Mouse (Mus musculus): ENCODE data around the gene Rabggta. TPM values are rescaled to one million over a fixed set of nuclear protein-coding genes. Genes with fewer than 3 reads are reported as not detected.

The Rabggta gene
- total RNA-seq, 2 experiments from 2014 or later = 12.6 to 20.2 TPM

- 0 out of 2 replicates have a peak, but pooled peaks have one; percentile 28 for ATAC-seq (replicated peaks; ENCODE audit: low FRiP score, low TSS enrichment, poor library complexity, severe bottlenecking)
Measured at GRCm38 (mm10) chr14:55706051-55706600, 15.9 kb downstream of the Rabggta start.

GRCm38 (mm10) chr14:55702761-55703160 is 19.3 kb downstream of the Rabggta start:
- no peak for ATAC-seq (replicated peaks; ENCODE audit: low FRiP score, low TSS enrichment, poor library complexity, severe bottlenecking)

GRCm38 (mm10) chr14:55701131-55701530 is 20.9 kb downstream of the Rabggta start:
- ATAC-seq (replicated peaks; ENCODE audit: low FRiP score, low TSS enrichment, poor library complexity, severe bottlenecking) = no peak

GRCm38 (mm10) chr14:55697226-55697625 is 24.8 kb downstream of the Rabggta start:
- no peak for ATAC-seq (replicated peaks; ENCODE audit: low FRiP score, low TSS enrichment, poor library complexity, severe bottlenecking)

- no peak for ATAC-seq (replicated peaks; ENCODE audit: low FRiP score, low TSS enrichment, poor library complexity, severe bottlenecking)
Measured at GRCm38 (mm10) chr14:55689433-55689832, 32.6 kb downstream of the Rabggta start.

GRCm38 (mm10) chr14:55682118-55682493 is 40.0 kb downstream of the Rabggta start:
- 0 out of 2 replicates have a peak, but pooled peaks have one; percentile 1 for ATAC-seq (replicated peaks; ENCODE audit: low FRiP score, low TSS enrichment, poor library complexity, severe bottlenecking)

GRCm38 (mm10) chr14:55681160-55682117 is 40.6 kb downstream of the Rabggta start, which contains the start of gene Tinf2:
Tinf2 (minus strand) TSS chr14:55681820.
- ATAC-seq (replicated peaks; ENCODE audit: low FRiP score, low TSS enrichment, poor library complexity, severe bottlenecking) = peak; percentile 93

GRCm38 (mm10) chr14:55677615-55678014 is 44.4 kb downstream of the Rabggta start:
- ATAC-seq (replicated peaks; ENCODE audit: low FRiP score, low TSS enrichment, poor library complexity, severe bottlenecking) = no peak

GRCm38 (mm10) chr14:55672741-55673060 is 49.4 kb downstream of the Rabggta start:
- ATAC-seq (replicated peaks; ENCODE audit: low FRiP score, low TSS enrichment, poor library complexity, severe bottlenecking) = no peak

- ATAC-seq (replicated peaks; ENCODE audit: low FRiP score, low TSS enrichment, poor library complexity, severe bottlenecking) = peak; percentile 99
Measured at GRCm38 (mm10) chr14:55671833-55672740, 50.0 kb downstream of the Rabggta start, which contains the start of the genes Gmpr2 and Nedd8. Gmpr2 (plus strand) TSS chr14:55671941. Nedd8 (minus strand) TSS chr14:55672124.

- peak; percentile 27 for ATAC-seq (replicated peaks; ENCODE audit: low FRiP score, low TSS enrichment, poor library complexity, severe bottlenecking)
Measured at GRCm38 (mm10) chr14:55671486-55671832, 50.6 kb downstream of the Rabggta start.

Other genes starting within 250 kb of the Rabggta start
Only the 30 nearest of the 37 such genes appear.
- 41.6 and 45.9 TPM in 2 replicates for gene Dcaf11, start 162.3 kb downstream of the Rabggta start, total RNA-seq (2014; fragmentation: Nextera tagmentation)
- gene Dcaf11, start 162.3 kb downstream of the Rabggta start, total RNA-seq (2017) = 48.3 and 115 TPM in 2 replicates
- 2.7 TPM in 1 of 2 replicates, not detected in the other for gene A730061H03Rik, start 161.9 kb downstream of the Rabggta start, total RNA-seq (2014; fragmentation: Nextera tagmentation)
- gene A730061H03Rik, start 161.9 kb downstream of the Rabggta start, total RNA-seq (2017) = 14.8 TPM in 1 of 2 replicates, not detected in the other
- not detected in 2 replicates for gene Fitm1, start 146.6 kb downstream of the Rabggta start, total RNA-seq (2014; fragmentation: Nextera tagmentation)
- gene Fitm1, start 146.6 kb downstream of the Rabggta start, total RNA-seq (2017) = not detected in 2 replicates
- 311 and 359 TPM in 2 replicates for gene Psme1, start 144.1 kb downstream of the Rabggta start, total RNA-seq (2014; fragmentation: Nextera tagmentation)
- 249 and 300 TPM in 2 replicates for gene Psme1, start 144.1 kb downstream of the Rabggta start, total RNA-seq (2017)
- 37.3 and 44.8 TPM in 2 replicates for gene Emc9, start 137.0 kb downstream of the Rabggta start, total RNA-seq (2014; fragmentation: Nextera tagmentation)
- gene Emc9, start 137.0 kb downstream of the Rabggta start, total RNA-seq (2017) = 22.7 and 26.7 TPM in 2 replicates
- gene Psme2, start 131.2 kb downstream of the Rabggta start, total RNA-seq (2014; fragmentation: Nextera tagmentation) = 190 and 268 TPM in 2 replicates
- 208 and 351 TPM in 2 replicates for gene Psme2, start 131.2 kb downstream of the Rabggta start, total RNA-seq (2017)
- 35.8 and 47.0 TPM in 2 replicates for gene Rnf31, start 130.6 kb downstream of the Rabggta start, total RNA-seq (2014; fragmentation: Nextera tagmentation)
- gene Rnf31, start 130.6 kb downstream of the Rabggta start, total RNA-seq (2017) = 23.8 and 46.4 TPM in 2 replicates
- gene Irf9, start 118.7 kb downstream of the Rabggta start, total RNA-seq (2014; fragmentation: Nextera tagmentation) = 57.9 and 65.2 TPM in 2 replicates
- gene Irf9, start 118.7 kb downstream of the Rabggta start, total RNA-seq (2017) = 41.6 and 41.7 TPM in 2 replicates
- 28.2 and 53.3 TPM in 2 replicates for gene Rec8, start 104.2 kb downstream of the Rabggta start, total RNA-seq (2014; fragmentation: Nextera tagmentation)
- 16.0 and 27.6 TPM in 2 replicates for gene Rec8, start 104.2 kb downstream of the Rabggta start, total RNA-seq (2017)
- 79.0 and 101 TPM in 2 replicates for gene Ipo4, start 86.3 kb downstream of the Rabggta start, total RNA-seq (2014; fragmentation: Nextera tagmentation)
- gene Ipo4, start 86.3 kb downstream of the Rabggta start, total RNA-seq (2017) = 21.2 and 26.9 TPM in 2 replicates
- 4.9 and 11.6 TPM in 2 replicates for gene Gm49378, start 84.4 kb downstream of the Rabggta start, total RNA-seq (2014; fragmentation: Nextera tagmentation)
- gene Gm49378, start 84.4 kb downstream of the Rabggta start, total RNA-seq (2017) = 3.5 and 3.7 TPM in 2 replicates
- 43.8 and 52.6 TPM in 2 replicates for gene Tm9sf1, start 78.5 kb downstream of the Rabggta start, total RNA-seq (2014; fragmentation: Nextera tagmentation)
- 61.9 and 77.4 TPM in 2 replicates for gene Tm9sf1, start 78.5 kb downstream of the Rabggta start, total RNA-seq (2017)
- 0.87 and 0.99 TPM in 2 replicates for gene Tssk4, start 72.1 kb downstream of the Rabggta start, total RNA-seq (2014; fragmentation: Nextera tagmentation)
- 0.69 TPM in 1 of 2 replicates, not detected in the other for gene Tssk4, start 72.1 kb downstream of the Rabggta start, total RNA-seq (2017)
- gene Mdp1, start 61.8 kb downstream of the Rabggta start, total RNA-seq (2014; fragmentation: Nextera tagmentation) = 39.9 and 57.6 TPM in 2 replicates
- gene Mdp1, start 61.8 kb downstream of the Rabggta start, total RNA-seq (2017) = 33.5 and 34.1 TPM in 2 replicates
- 20.2 and 31.1 TPM in 2 replicates for gene Gmpr2, start 50.3 kb downstream of the Rabggta start, total RNA-seq (2014; fragmentation: Nextera tagmentation)
- gene Gmpr2, start 50.3 kb downstream of the Rabggta start, total RNA-seq (2017) = 22.6 and 24.8 TPM in 2 replicates
- 398 and 455 TPM in 2 replicates for gene Nedd8, start 50.1 kb downstream of the Rabggta start, total RNA-seq (2014; fragmentation: Nextera tagmentation)
- gene Nedd8, start 50.1 kb downstream of the Rabggta start, total RNA-seq (2017) = 365 and 374 TPM in 2 replicates
- gene Tinf2, start 40.4 kb downstream of the Rabggta start, total RNA-seq (2014; fragmentation: Nextera tagmentation) = 22.2 and 59.3 TPM in 2 replicates
- gene Tinf2, start 40.4 kb downstream of the Rabggta start, total RNA-seq (2017) = 22.8 and 24.0 TPM in 2 replicates
- not detected in 2 replicates for gene Tgm1, start 8.3 kb downstream of the Rabggta start, total RNA-seq (2014; fragmentation: Nextera tagmentation)
- 0.15 TPM in 1 of 2 replicates, not detected in the other for gene Tgm1, start 8.3 kb downstream of the Rabggta start, total RNA-seq (2017)
- gene Dhrs1, start 23.4 kb upstream of the Rabggta start, total RNA-seq (2014; fragmentation: Nextera tagmentation) = 21.5 and 31.0 TPM in 2 replicates
- gene Dhrs1, start 23.4 kb upstream of the Rabggta start, total RNA-seq (2017) = 10.0 and 10.3 TPM in 2 replicates
- gene Nop9, start 23.4 kb upstream of the Rabggta start, total RNA-seq (2014; fragmentation: Nextera tagmentation) = 35.8 and 52.0 TPM in 2 replicates
- 24.8 and 27.5 TPM in 2 replicates for gene Nop9, start 23.4 kb upstream of the Rabggta start, total RNA-seq (2017)
- not detected in 2 replicates for gene Cideb, start 36.2 kb upstream of the Rabggta start, total RNA-seq (2014; fragmentation: Nextera tagmentation)
- not detected in 2 replicates for gene Cideb, start 36.2 kb upstream of the Rabggta start, total RNA-seq (2017)
- not detected in 2 replicates for gene Ltb4r2, start 39.2 kb upstream of the Rabggta start, total RNA-seq (2014; fragmentation: Nextera tagmentation)
- gene Ltb4r2, start 39.2 kb upstream of the Rabggta start, total RNA-seq (2017) = 0.38 and 1.7 TPM in 2 replicates
- gene Ltb4r1, start 43.7 kb upstream of the Rabggta start, total RNA-seq (2014; fragmentation: Nextera tagmentation) = 0.50 and 3.5 TPM in 2 replicates
- gene Ltb4r1, start 43.7 kb upstream of the Rabggta start, total RNA-seq (2017) = 0.76 and 3.1 TPM in 2 replicates
- gene Adcy4, start 61.8 kb upstream of the Rabggta start, total RNA-seq (2014; fragmentation: Nextera tagmentation) = not detected in 2 replicates
- not detected in 2 replicates for gene Adcy4, start 61.8 kb upstream of the Rabggta start, total RNA-seq (2017)
- 55.7 and 87.0 TPM in 2 replicates for gene Ripk3, start 66.6 kb upstream of the Rabggta start, total RNA-seq (2014; fragmentation: Nextera tagmentation)
- 8.9 and 23.1 TPM in 2 replicates for gene Ripk3, start 66.6 kb upstream of the Rabggta start, total RNA-seq (2017)
- gene Nfatc4, start 100.9 kb upstream of the Rabggta start, total RNA-seq (2014; fragmentation: Nextera tagmentation) = not detected in 2 replicates
- not detected in 2 replicates for gene Nfatc4, start 100.9 kb upstream of the Rabggta start, total RNA-seq (2017)
- gene Nynrin, start 131.7 kb upstream of the Rabggta start, total RNA-seq (2014; fragmentation: Nextera tagmentation) = 1.9 and 2.7 TPM in 2 replicates
- 1.2 and 2.0 TPM in 2 replicates for gene Nynrin, start 131.7 kb upstream of the Rabggta start, total RNA-seq (2017)
- not detected in 2 replicates for gene Cbln3, start 162.1 kb upstream of the Rabggta start, total RNA-seq (2014; fragmentation: Nextera tagmentation)
- not detected in 2 replicates for gene Cbln3, start 162.1 kb upstream of the Rabggta start, total RNA-seq (2017)
- 10.9 and 12.1 TPM in 2 replicates for gene Khnyn, start 162.7 kb upstream of the Rabggta start, total RNA-seq (2014; fragmentation: Nextera tagmentation)
- 8.7 and 16.3 TPM in 2 replicates for gene Khnyn, start 162.7 kb upstream of the Rabggta start, total RNA-seq (2017)
- gene Sdr39u1, start 178.0 kb upstream of the Rabggta start, total RNA-seq (2014; fragmentation: Nextera tagmentation) = 7.8 and 17.0 TPM in 2 replicates
- 3.9 and 6.7 TPM in 2 replicates for gene Sdr39u1, start 178.0 kb upstream of the Rabggta start, total RNA-seq (2017)

Data from megakaryocyte-erythroid progenitor cell, adult 5-6 weeks (primary cell).